Mouse (Mus musculus) adrenal gland, adult 18-20 months (tissue): Measurements from ENCODE around the gene Gm9747. TPM values are rescaled to one million over a fixed set of nuclear protein-coding genes. Genes with fewer than 3 reads are reported as not detected.

Source experiments
- DNase-seq, 2 experiments: peaks; one replicate each; pipeline ENCODE4 v3.0.0; 2021 to 2022; ENCODE audit warnings: low spot score in 2 of 2
- total RNA-seq, 2 experiments: library from RNA; stranded (reverse); gene quantifications; 1 replicate in 1 of 2; 2 replicates in 1 of 2; pipeline ENCODE4 v1.2.3; 2021

Gene Gm9747
- total RNA-seq, 2 experiments from 2014 or later: not detected

DNA sequence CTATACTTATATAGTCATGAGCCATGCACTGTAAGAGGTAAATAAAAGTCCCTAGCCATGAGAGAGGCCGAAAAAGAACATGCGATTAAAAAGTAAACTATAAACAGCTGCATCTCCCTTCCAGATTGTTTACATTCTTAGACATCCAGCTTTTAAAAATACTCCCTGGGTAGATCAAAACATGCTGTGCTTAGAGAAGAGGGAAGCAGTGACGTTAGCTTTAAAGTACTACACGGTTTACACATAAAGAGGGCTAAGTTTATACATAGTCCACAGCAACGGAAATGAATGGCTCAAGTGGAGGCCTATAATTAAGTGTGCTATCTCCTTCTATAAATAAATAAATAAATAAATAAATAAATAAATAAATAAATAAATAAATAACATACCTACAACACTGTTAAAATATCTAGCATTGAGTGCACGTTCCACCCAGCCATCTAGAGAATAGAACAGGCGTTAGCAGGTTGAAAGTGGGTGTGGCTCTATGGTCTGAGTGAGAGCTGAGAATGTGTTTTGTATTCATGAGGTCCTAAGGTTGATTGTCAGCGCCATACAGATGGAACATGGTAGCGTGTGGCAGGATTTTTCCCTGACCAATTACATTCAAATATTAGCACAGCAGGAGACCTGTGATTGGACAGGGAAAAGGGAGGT, 21.0 kb downstream of the Gm9747 start:
- DNase-seq: no peak

- DNase-seq: no peak
Observed at GRCm38 (mm10) chr1:82257457-82257856, 24.5 kb downstream of the Gm9747 start.

DNA sequence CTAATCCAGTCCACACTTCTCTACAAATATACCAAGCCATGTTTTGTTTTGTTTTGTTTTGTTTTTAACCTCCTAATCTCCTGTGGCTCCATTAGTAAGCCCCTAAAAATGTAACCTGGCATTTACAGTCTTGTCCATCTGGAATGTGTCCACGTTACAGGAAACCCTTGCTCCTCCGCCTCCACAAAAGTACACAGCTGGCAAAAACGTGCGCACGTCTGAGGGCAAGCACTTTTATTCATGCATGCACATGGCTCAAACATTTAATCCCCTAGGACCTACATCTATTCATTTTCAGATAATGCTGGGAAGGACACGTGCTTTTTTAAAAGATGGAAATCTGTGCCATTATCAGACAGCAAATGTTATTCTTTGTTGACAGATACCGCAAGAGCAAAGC, 25.4 kb downstream of the Gm9747 start:
- no peak for DNase-seq

DNA sequence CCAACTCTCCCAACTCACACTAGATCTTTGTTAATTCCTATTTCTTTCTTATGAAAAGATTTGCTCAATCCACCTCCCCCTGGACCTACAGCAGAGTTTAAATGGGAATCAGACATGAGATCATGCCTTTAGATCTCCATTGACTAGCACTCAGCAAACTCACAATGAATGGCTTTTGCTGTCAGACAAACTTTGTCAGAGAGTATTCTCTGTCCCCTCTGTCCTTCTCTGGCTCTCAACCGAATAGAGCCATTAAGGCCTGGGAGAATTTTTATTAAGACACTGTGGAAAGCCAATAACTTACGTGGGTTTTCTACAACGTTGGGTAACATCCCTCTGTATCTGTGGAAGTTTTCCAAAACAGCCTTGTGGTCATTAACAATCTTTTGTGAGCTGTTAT, 27.1 kb downstream of the Gm9747 start:
- no peak for DNase-seq

DNA sequence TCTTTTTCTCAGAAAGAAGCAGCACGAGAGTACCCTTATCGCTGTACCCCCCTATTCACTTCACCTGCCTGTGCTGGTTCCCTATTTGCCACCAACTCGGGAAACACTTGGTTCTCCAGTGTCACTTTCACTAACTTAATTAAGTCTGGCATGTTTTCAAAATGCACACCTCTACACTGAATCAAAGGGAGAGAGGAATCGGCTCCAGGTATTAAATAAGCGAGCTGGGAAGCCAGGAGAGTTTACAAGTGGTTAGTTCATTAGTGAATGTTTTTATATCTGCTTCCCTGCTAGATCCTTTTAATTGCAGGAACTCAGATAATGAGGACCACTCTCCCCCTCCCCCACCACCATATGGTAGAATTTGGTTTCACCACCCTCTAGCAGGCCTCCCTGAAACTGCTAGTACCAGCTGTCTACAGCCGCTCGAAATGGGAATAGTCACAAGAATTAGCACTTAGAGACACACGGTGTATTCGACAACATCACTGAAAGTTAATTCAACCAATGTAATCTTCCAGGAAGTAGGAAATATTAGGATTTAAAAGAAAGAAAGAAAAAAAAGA, 28.2 kb downstream of the Gm9747 start:
- no peak for DNase-seq

DNA sequence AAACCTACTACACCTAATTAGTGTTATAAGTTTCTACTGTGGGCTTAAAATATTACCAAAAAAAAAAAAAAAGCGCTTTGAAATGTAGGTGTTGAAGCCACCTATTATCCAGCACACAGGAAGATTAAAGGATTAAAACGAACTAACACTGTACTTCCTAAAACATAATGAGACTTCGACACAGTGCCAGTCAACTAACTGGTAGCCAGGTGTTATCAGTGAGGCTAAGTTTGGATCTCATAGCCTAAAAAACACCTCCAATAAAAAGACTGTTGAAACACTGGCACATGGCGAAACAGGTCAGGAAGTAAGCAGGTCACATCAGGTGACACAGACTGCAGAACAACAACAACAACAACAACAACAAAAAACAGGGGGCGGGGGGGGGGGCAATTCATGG, 28.7 kb downstream of the Gm9747 start:
- no peak for DNase-seq

- DNase-seq: no peak
Observed at GRCm38 (mm10) chr1:82262331-82262730, 29.4 kb downstream of the Gm9747 start.

DNA sequence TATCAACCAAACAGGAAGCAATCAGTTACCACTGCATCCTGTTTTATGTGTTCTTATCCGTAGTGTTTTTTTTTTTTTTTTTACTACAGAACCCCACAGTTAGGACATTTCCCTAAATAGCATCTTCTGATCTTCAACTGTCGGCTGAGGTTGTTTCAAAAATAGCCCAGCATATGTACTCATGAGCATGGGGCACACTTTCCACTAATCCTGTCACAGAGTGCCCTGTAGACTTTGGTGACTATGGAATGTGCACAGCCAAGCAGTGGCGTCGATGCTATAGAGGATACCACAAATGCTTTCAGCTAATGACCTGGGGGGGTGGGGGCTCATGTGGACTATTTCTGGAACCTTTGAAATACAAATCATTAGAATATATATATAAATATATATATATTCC, 34.6 kb downstream of the Gm9747 start:
- no peak for DNase-seq

GRCm38 (mm10) chr1:82272231-82272630, 39.3 kb downstream of the Gm9747 start:
- DNase-seq: no peak

- DNase-seq: no peak
Observed at GRCm38 (mm10) chr1:82273529-82273928, 40.6 kb downstream of the Gm9747 start.

DNA sequence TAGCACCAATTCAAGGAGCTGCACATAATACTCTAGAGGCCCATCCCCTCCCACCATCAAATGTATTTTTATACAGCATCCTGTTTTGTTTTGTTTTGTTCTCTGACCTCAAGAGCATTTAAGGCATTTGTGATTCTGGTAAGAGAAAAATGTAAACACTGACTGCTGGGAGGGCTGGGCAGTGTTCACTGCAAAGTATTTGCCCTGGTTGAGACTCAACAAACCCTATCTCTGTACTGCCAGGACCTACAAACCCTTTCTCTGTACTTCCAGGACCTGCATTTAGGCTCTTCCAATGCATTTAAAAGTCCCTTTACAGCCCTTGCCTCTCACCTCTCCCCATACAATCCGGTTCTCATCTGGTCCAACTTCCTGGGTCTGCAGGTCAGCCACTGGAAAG, 41.4 kb downstream of the Gm9747 start:
- no peak for DNase-seq

- no peak for DNase-seq
Observed at GRCm38 (mm10) chr1:82279768-82280167, 46.9 kb downstream of the Gm9747 start.

GRCm38 (mm10) chr1:82281823-82282222, 48.9 kb downstream of the Gm9747 start:
- no peak for DNase-seq

GRCm38 (mm10) chr1:82282992-82283611, 50.2 kb downstream of the Gm9747 start:
- peak; percentile 83 to 88 for DNase-seq

DNA sequence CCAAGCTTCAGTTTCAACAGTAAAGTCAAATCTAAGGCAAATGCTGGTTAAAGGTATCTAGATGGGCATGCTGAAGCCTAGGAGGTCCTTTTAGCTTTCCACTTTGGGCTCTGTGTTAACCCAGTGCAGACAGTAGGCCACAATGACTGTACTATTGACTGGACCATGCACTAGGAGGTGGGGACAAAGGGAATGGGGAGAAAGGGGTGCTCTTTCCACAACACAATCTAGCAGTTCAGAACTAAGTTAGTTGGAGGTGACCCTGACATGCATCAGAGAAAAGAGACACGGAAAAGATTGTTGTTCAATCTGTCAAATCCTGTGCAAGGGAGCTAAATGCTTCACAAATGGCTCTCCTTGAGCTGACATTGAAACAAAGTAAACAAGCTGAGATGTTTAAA, 51.0 kb downstream of the Gm9747 start:
- no peak for DNase-seq

DNA sequence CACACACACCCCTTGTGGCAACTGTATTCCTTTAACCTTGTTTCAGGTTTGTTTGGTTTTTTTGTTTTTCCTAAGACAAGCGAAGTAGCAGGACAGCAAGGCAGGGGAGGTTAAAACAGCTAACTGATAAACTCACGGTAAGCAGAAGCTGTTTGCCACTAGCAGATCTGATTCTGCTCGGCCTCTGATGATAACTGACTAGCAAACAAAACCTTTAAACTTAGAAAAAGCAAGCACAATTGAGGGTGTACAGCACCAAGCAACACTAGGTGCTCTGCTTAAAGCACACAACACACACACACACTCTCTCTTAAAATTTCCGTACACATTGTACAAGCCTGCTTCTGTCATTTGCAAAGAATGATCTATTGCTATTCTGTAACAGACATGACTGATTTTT, 51.5 kb downstream of the Gm9747 start:
- no peak for DNase-seq

Other genes with a start within 250 kb of the Gm9747 start
- gene Irs1, start 58.3 kb downstream of the Gm9747 start, total RNA-seq: 10 to 100 TPM; 11.0 to 11.8 TPM
- gene Rhbdd1, start 83.3 kb downstream of the Gm9747 start, total RNA-seq: 10 to 100 TPM; 22.7 to 35.3 TPM